Mouse (Mus musculus) layer of hippocampus, adult 11-12 months (tissue): Measurements from ENCODE around the gene Prim2.
A peak's percentile ranks its signal among the peaks of the same experiment; 100 is the strongest.

Source experiments
- DNase-seq: peaks from one replicate; pipeline ENCODE4 v3.0.0; 2022; ENCODE audit warnings: low spot score

Gene Prim2

GRCm38 (mm10) chr1:33669708-33670141 lies at the start of gene Prim2:
Prim2 (minus strand) TSS chr1:33669795.
- peak; percentile 85 for DNase-seq

GRCm38 (mm10) chr1:33717636-33718035 lies 48.0 kb upstream of the Prim2 start:
- DNase-seq, result no peak

GRCm38 (mm10) chr1:33714796-33715195 lies 45.2 kb upstream of the Prim2 start:
- DNase-seq, result no peak

GRCm38 (mm10) chr1:33712026-33712425 lies 42.4 kb upstream of the Prim2 start:
- no peak for DNase-seq

GRCm38 (mm10) chr1:33709615-33710014 lies 40.0 kb upstream of the Prim2 start:
- no peak for DNase-seq

GRCm38 (mm10) chr1:33701244-33701643 lies 31.6 kb upstream of the Prim2 start:
- peak; percentile 26 for DNase-seq

GRCm38 (mm10) chr1:33696016-33696415 lies 26.4 kb upstream of the Prim2 start:
- no peak for DNase-seq

GRCm38 (mm10) chr1:33693893-33694292 lies 24.3 kb upstream of the Prim2 start:
- DNase-seq, result no peak

- no peak for DNase-seq
These were observed 20.5 kb upstream of the Prim2 start for GRCm38 (mm10) chr1:33690087-33690448.

GRCm38 (mm10) chr1:33689446-33690086 lies 20.0 kb upstream of the Prim2 start:
- no peak for DNase-seq

GRCm38 (mm10) chr1:33688810-33689209 lies 19.2 kb upstream of the Prim2 start:
- no peak for DNase-seq

GRCm38 (mm10) chr1:33684459-33684858 lies 14.9 kb upstream of the Prim2 start:
- no peak for DNase-seq

- no peak for DNase-seq
These were observed 11.3 kb upstream of the Prim2 start for GRCm38 (mm10) chr1:33680890-33681289.

- DNase-seq, result no peak
These were observed 10.8 kb upstream of the Prim2 start for GRCm38 (mm10) chr1:33680435-33680834.

- no peak for DNase-seq
These were observed 3.8 kb upstream of the Prim2 start for GRCm38 (mm10) chr1:33673158-33673960.

GRCm38 (mm10) chr1:33672514-33672913 lies 2.9 kb upstream of the Prim2 start:
- peak; percentile 46 for DNase-seq

- DNase-seq, result no peak
These were observed 2.5 kb upstream of the Prim2 start for GRCm38 (mm10) chr1:33672083-33672482.

- no peak for DNase-seq
These were observed 1.8 kb upstream of the Prim2 start for GRCm38 (mm10) chr1:33671441-33671840.

GRCm38 (mm10) chr1:33670164-33670616 lies 595 bp upstream of the Prim2 start:
- DNase-seq, result peak; percentile 60

GRCm38 (mm10) chr1:33663605-33664117 lies 5.9 kb downstream of the Prim2 start:
- DNase-seq, result no peak

- peak; percentile 41 for DNase-seq
These were observed 6.4 kb downstream of the Prim2 start for GRCm38 (mm10) chr1:33663163-33663562.

- no peak for DNase-seq
These were observed 11.3 kb downstream of the Prim2 start for GRCm38 (mm10) chr1:33658302-33658701.

GRCm38 (mm10) chr1:33657574-33658149 lies 11.9 kb downstream of the Prim2 start:
- DNase-seq, result no peak
